Mouse (Mus musculus) R1 (cell line): Measurements from ENCODE around the gene Olfr1414.
A peak's percentile ranks its signal among the peaks of the same experiment; 100 is the strongest.
"Not testable (repeated sequence)": the region's sequence is repeated elsewhere in the genome, so short reads cannot be mapped to it uniquely, and the experiment has no call there.

Experiments
- DNase-seq: peaks from one replicate; pipeline ENCODE4 v3.0.0-alpha.2; 2018; ENCODE audit warnings: low read depth, low spot score

The Olfr1414 gene

DNA sequence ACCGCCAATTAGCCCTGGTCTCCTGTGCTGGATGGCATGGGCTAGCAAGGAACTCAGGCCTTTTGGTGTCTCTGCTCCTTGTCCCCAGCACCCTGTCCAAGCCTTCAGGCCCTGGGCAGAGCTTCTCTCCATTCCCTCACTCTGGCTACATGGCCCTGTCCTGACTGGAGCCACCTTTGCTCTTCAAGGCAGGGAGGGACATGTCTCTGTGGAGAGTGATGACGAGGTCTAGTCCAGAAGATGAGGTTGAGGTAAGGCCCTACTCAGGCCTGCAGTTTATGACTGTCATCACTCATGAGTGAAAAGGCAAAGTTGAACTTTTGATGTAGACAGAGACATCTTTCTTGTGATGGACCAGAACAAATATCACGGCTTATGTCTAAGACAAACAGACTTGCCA, at the start of gene Olfr1414:
Gene Olfr1414 (minus strand): TSS at position 101 of the 400 bp plus-strand sequence.
- DNase-seq: no peak

DNA sequence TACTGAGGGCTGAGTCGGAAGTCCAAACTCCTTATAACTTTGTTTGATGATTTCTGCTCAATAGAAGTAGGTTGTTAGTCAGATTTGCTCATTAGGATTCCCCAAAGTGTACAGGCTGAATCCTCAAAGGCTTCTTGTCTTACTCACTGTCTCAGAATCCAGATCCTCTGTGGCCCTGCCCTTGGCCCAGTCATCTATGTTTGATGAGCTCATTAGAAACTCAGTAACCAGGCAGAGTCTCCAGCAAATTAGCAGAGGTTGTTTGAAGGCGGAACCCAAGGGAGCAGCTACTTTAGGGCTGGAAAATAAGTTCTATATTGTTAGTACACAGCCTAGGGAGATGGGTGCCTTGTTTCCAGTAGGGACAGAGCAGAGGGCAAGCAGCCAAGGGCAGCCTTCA, 27.5 kb upstream of the Olfr1414 start:
- no peak for DNase-seq

DNA sequence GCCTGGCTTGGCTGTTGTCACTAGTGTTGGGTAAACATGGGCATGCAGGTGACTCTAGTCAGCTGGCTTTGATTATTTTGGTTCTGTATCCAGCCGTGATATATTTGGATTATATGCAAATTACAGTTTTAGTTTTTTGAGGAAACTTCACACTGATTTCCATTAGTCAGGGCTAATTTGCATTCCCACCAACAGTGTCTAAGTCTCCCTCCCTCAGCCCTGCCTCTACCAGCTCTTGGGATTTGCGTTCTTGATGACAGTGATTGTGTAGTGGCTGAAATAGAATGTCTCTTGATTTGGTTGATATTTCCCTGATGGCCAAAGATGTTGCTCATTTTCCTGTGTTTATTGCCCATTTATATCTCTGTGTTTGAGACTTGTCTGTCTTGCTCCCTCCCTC, 20.6 kb upstream of the Olfr1414 start:
- DNase-seq: no peak

DNA sequence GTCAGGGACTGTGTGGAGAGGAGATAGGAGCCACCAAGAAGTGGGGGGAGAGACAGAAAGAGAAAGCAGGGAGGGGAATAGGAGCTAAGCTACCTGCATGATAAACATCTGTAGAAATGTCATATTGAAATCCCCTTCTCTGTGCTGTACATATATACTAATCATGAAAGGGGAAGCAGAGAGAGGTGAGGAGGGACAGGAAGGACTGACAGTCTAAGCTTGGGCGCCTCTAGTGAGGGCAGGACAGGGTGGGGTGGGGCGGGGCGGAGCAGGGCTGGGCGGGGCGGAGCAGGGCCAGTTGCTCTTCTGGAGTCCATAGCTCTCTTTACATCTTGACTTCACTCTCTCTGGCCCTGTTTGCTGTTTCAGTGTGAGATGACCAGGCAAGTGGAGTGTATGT, 18.5 kb upstream of the Olfr1414 start:
- no peak for DNase-seq

DNA sequence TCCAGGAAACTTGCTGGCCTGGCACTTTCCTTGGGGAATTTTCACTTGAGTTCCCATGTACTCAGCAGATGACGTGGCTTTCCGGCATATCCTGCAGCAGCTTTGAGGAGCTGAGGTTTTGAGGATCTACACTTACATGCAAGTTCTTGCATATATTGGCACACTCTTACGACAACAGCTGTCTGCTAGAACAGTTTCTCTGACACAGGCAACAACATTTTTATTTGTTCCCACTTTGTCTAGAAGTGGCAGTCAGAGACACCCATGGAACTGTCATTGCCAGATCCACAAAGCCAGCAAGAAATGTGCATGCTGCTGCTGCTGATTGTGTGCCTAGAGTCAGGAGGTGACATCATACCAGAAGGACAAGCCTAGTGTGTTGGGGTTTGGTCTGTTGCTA, 5.3 kb upstream of the Olfr1414 start:
- DNase-seq: no peak

DNA sequence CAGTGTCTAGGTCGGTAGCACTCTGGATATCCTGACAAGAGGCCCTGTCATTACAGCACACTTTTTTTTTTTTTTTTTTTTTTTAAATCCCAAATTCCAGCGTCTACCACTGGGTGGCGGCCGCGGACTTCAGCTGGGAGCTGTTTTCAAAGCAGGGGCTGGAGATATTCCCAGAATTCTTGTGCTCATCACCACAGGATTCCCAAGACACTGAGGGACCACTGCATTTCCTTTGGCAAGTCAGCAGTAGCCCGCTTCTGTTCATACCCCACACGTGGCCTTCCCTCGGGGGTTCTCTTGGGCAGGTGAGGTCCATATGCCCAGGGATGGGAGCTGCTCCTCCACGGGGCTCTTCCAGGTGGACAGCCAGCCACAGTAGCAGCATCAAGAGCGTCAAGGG, 2.9 kb upstream of the Olfr1414 start:
- DNase-seq: peak; percentile 62

DNA sequence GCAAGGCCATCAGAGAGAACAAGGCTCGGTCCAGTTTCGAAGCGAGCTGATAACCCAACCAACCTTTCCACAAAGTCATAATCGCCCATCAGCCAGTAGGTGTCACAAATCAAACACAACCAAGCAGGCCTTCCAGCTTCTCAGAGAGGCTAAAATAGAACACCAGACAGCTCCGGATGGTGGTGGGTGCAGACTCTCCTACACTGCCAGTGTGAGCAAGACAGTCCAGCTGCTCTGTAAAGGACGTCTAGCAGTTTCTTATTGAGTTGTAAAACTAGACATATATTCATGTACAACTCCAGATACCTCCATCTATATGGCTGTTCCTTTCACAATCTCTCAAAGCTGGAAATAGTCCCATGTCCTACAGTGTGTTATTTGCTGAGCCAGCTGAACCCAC, 585 bp upstream of the Olfr1414 start:
- no peak for DNase-seq

DNA sequence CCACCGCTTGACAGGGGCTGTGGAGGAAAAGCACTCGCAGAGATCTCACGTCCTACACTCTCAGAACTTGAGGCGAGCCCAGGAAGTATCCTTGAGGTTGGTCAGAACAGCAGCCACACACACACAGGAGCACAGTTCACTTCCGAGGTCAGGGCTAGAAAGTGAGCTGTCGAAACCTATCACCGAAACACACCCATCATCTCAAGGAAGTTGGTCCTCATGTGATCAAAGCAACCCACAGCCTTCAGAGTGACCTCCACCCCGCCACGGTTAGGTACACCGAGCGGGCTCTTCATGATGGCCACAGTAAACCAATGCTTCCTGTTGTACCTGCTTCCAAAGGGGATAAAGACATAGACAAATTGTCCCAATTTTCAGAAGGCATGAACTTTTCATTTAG, 3.1 kb downstream of the Olfr1414 start:
- no peak for DNase-seq

DNA sequence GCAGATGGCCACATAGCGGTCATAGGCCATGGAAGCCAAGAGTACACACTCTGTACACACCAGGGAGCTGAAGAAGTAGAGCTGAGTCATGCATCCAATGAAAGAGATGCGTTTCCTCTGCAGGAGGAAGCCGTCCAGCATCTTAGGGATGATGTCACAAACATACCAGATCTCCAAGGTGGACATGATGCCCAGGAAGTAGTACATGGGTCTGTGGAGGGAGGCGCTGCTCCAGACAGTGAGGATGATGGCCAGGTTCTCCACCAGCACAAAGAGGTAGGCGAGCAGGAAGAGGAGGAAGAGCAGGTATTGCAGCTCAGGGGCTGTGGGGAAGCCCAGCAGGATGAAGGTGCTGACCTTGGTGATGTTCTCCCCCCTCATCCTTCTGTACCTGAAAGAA, 6.8 kb downstream of the Olfr1414 start:
- not testable (repeated sequence) for DNase-seq

DNA sequence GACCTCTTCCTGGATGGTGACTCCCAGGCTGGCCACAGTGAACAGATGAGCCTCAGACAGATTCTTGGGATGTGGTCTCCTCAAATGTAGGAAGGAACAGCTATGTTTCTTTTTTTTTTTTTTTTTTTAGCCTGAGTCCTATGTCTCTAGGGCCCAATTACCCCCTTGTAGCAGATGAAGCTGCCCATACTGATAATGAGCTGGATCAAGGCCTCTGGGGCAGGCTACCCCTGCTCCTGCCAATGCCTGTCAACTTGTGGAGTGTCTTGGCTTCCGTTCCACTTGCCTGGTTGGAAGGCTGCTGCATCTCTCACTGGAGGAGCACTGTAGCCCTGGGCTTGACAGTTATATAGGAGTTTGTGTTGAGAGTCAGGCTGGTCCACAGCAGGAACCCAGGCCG, 22.5 kb downstream of the Olfr1414 start, which contains the start of gene Olfr1415:
Gene Olfr1415 (minus strand): TSS at position 101 of the 400 bp plus-strand sequence.
- no peak for DNase-seq

DNA sequence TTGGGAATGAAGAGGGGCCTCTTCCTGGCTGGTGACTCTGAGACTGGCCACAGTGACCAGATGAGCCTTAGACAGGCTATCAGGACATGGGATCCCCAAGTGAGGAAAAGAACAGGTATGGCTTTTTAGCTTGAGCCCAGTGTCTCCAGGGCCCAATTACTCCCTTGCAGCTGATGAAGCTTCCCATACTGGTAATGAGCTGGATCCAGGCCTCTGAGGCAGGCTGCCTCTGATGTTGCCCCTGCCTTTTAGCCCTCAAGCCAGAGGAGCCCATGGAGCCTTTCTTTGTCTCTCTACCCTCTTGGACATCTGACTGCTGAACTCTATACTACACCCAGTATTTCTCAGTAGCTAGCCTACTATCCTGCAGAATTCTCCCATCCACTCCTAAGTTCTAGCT, 33.4 kb downstream of the Olfr1414 start, which contains the start of gene Olfr1416:
Gene Olfr1416 (minus strand): TSS at position 101 of the 400 bp plus-strand sequence.
- DNase-seq: no peak

DNA sequence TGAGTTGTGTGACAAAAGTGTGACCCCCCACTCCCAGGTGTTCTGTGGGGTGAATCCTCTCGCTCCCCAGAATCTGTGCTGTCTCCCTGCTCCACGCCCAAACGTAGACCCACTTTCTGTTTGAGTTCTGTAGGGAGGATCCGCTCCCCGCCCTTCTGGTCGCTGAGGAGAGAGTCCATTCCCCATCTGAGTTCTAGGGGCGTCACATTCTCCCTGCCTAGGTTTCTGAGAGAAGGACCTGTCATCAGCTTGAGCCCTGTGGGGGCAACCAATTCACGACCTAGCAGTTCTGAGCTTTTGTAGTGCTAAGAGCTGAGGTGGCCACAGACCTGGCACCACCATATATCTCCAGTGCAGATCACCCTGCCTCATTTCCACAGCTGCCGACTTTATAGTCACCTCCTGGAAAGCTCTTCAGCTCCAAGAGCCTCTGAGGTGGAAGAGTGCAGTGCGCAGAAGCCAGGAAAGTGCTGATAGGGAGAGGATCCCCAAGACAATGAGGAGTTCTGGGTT, 44.3 kb downstream of the Olfr1414 start:
- no peak for DNase-seq

DNA sequence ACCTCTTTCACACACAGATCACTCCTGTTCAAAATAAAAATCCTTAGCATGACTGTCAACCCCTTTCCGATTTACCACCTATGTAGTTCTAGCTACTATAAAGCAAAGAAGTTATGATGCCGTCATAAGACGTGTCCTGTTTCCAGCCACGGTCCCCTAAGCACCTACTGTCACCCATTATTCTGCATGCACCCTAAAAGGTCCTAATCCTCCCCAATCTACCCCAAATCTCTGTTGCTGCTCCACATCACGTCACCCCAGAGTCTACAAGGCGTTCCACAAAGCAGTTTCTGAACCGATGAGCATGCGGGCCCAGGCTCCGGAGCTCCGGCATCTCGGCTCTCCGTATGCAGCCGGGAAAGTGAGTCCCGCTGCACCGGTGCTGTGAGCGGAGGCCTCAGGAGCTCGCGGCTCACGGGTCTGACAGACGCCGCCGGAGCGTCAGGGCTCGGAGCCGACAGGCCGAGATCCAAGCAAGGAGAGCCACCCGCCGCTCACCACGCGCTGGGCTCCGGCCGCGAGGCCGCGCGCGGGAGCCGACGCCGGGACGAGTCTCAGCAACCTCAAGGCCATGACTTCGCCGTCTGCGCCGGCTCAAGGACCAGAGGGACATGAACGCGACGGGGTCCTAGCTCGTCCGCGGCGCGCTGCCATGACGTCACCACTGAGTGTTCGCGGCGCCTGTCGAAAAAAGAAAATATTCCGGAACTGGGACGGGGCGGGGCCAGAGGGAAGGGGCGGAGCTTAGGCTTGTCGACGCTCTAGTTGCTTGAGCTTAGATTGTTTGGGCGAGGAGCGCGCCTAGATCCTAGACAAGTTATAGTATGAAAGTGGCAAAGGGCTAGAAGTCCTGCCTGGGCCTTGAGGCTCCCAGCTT, 45.1 kb downstream of the Olfr1414 start, which contains the start of gene Ndufa10:
Gene Ndufa10 (minus strand): TSS at position 696 of the 877 bp plus-strand sequence.
- DNase-seq: peak; percentile 92

DNA sequence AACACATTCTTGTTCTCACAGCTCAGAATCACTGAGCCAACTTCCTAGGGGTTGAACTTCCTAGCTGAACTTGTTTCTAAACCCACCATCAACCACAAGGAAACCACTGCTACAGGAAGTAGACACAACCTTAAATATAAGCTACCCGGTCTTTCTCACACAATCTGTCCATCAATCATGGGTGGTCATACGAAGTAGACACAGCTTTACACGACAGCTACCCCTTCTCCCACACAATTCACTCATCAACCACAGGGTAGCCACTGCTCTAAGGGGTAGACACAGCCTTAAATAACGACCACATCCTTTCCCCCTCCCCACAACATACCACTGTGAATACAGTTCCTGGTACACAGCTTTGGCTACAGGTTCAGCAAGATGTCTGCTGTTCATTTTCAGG, 49.6 kb downstream of the Olfr1414 start:
- DNase-seq: no peak

DNA sequence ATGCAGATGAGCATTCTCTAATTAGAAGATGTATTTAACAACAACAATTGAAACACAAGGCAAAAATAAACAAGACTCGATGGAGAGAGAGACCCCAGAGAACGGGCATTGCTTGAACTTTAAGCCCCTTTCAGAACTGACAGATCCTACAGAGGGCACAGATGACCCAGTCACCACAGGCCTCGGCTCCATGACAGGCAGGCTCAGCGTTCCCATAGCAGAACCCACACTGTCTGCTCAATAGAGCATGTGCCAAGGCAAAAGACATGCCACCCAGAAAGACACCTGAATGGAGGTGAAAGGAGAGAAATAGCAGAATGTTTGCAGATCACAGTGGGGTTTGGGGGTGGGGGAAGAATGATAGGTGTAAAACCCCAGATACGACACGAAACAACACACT, 60.0 kb downstream of the Olfr1414 start:
- DNase-seq: no peak

DNA sequence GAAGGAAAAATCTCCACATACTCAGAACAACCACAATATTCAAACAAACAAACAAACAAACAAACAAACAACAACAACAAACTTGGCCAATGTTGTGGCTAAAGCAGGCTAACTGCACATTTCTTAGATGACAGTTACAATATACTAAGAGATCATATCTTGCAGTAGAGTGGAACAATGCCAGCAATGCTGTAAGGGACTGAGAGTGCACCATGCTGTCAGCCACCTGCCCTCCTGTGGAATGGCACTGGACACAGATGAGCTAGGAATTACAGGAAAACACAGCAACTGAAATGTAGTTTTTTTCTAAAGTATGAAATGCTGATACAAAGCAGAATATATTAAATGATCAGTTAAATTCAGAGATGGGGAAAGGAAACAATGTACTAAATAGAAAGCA, 60.7 kb downstream of the Olfr1414 start:
- DNase-seq: no peak
